Mouse (Mus musculus) liver, adult 2 months (tissue): ENCODE data around the gene Tle6.

Experiments used
- CTCF ChIP-seq: fragments of 200-500 bp; IDR thresholded peaks from 2 replicates; pipeline ENCODE4 v1.5.1; 2011; ENCODE audit warnings: low read depth, low read length, control low read depth
- POLR2A ChIP-seq: fragments of 200-500 bp; IDR thresholded peaks from 2 replicates; pipeline ENCODE4 v1.6.1; 2011; ENCODE audit warnings: low read length, control low read depth; ENCODE audit not compliant: insufficient read depth; ENCODE audit errors: extremely low read depth

- TF ChIP-seq CTCF (no peak), POLR2A (no peak)
Measured at GRCm38 (mm10) chr10:81545161-81545747, 55.6 kb downstream of the Tle6 start, which contains the start of gene Gna11.
